Mouse (Mus musculus): Measurements from ENCODE around the gene Prss28.

Prss28 gene

GRCm38 (mm10) chr17:25345462-25345861 lies 37.0 kb downstream of the Prss28 start, which contains the start of gene Tpsab1:
TSS of gene Tpsab1 (minus strand) at chr17:25345562.
- no peak for DNase-seq

GRCm38 (mm10) chr17:25361291-25361690 lies 52.8 kb downstream of the Prss28 start:
- no peak for DNase-seq
